Mouse (Mus musculus) forebrain, embryonic 15.5 days (tissue): ENCODE measurements at regions not wholly inside any gene's neighbourhood (a gene's known extent, or its start where the extent isn't known, plus 50 kb on each side); places are given as distances from the start of the nearest gene placed in this dataset.

ENCODE experiments used
- ATAC-seq: fragments of 200-750 bp; cut with Nextera tagmentation; replicated peaks from 2 replicates; pipeline ENCODE4 v1.8.0; 2017; ENCODE audit warnings: mild to moderate bottlenecking, moderate TSS enrichment, moderate library complexity
- H3K27ac ChIP-seq: fragments of 300-500 bp; sonication (generic); replicated peaks from 2 replicates; pipeline ENCODE4 v1.5.1; 2015; ENCODE audit warnings: mild to moderate bottlenecking, inconsistent platforms
- H3K27me3 ChIP-seq: fragments of 300-500 bp; sonication (generic); 2 replicates; pipeline ENCODE4 v1.6.1; 2015; ENCODE audit warnings: inconsistent platforms
- H3K36me3 ChIP-seq: fragments of 300-500 bp; sonication (generic); 2 replicates; pipeline ENCODE4 v1.6.1; 2015; ENCODE audit warnings: mild to moderate bottlenecking, inconsistent platforms
- H3K4me1 ChIP-seq: fragments of 300-500 bp; sonication (generic); 2 replicates; pipeline ENCODE4 v1.6.1; 2015; ENCODE audit warnings: inconsistent platforms
- H3K4me2 ChIP-seq: fragments of 300-500 bp; sonication (generic); replicated peaks from 2 replicates; pipeline ENCODE4 v1.6.1; 2015; ENCODE audit warnings: mild to moderate bottlenecking, inconsistent platforms
- H3K4me3 ChIP-seq: fragments of 300-500 bp; sonication (generic); 2 replicates; pipeline ENCODE4 v1.5.1; 2015; ENCODE audit warnings: mild to moderate bottlenecking, inconsistent platforms
- H3K9ac ChIP-seq: fragments of 300-500 bp; sonication (generic); replicated peaks from 2 replicates; pipeline ENCODE4 v1.6.1; 2015; ENCODE audit warnings: mild to moderate bottlenecking, inconsistent platforms
- H3K9me3 ChIP-seq: fragments of 300-500 bp; sonication (generic); 2 replicates; pipeline ENCODE4 v1.6.1; 2016; ENCODE audit warnings: inconsistent platforms
- WGBS: fragments of 180-500 bp; shearing (Covaris S2); methylation state at CpG from one replicate; pipeline ENCODE4 v1.1.7; 2015; ENCODE audit warnings: mixed read lengths; 5-methylcytosine and 5-hydroxymethylcytosine counted together

DNA sequence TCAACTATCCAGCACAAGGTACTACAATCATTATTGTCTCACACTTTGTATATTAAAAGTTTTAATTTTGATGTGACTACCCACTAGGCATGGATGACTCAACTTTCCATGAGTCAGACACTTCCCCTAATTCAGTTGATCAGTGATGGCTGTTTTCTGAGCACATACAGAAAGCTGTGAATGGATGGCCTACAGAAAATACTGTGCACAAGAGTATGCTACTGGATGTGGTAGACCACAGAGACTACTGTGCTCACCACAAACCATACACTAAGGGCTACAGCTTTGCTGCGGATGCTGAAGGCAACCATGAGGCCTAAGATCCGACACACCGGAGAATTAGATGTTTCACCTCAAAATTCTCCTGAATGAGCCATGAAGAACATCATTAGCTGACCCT lies 174.4 kb upstream of the March1 start:
- no peaks in the 10 kb centered on the region for H3K27me3 ChIP-seq
- no peak for ATAC-seq
- 96% methylated on average over 3 of the region's 3 CpGs for WGBS
- no peak overlapping the region for H3K4me2 ChIP-seq
- H3K4me3 ChIP-seq = no peak overlapping the region
- no peak overlapping the region for H3K9ac ChIP-seq
- H3K36me3 ChIP-seq = no peaks in the 10 kb centered on the region
- no peak overlapping the region for H3K27ac ChIP-seq
- H3K4me1 ChIP-seq = no peaks in the 10 kb centered on the region
- no peaks in the 10 kb centered on the region for H3K9me3 ChIP-seq

- ATAC-seq = no peak
- Histone ChIP-seq H3K9ac (no peak overlapping the region), H3K9me3 (no peaks in the 10 kb centered on the region), H3K4me3 (no peak overlapping the region), H3K36me3 (no peaks in the 10 kb centered on the region), H3K27me3 (no peaks in the 10 kb centered on the region), H3K4me1 (no peaks in the 10 kb centered on the region), H3K27ac (no peak overlapping the region), H3K4me2 (no peak overlapping the region)
- 90% methylated on average over 6 of the region's 6 CpGs for WGBS
These were observed 196.8 kb upstream of the March1 start for GRCm38 (mm10) chr8:65420870-65421269.

GRCm38 (mm10) chr8:65417897-65418296 lies 199.8 kb upstream of the March1 start:
- Histone ChIP-seq H3K27me3 (no peaks in the 10 kb centered on the region), H3K36me3 (no peaks in the 10 kb centered on the region), H3K4me1 (no peaks in the 10 kb centered on the region), H3K9ac (no peak overlapping the region), H3K4me2 (no peak overlapping the region), H3K4me3 (no peak overlapping the region), H3K9me3 (no peaks in the 10 kb centered on the region), H3K27ac (no peak overlapping the region)
- 86% methylated on average over 2 of the region's 2 CpGs for WGBS
- no peak for ATAC-seq

DNA sequence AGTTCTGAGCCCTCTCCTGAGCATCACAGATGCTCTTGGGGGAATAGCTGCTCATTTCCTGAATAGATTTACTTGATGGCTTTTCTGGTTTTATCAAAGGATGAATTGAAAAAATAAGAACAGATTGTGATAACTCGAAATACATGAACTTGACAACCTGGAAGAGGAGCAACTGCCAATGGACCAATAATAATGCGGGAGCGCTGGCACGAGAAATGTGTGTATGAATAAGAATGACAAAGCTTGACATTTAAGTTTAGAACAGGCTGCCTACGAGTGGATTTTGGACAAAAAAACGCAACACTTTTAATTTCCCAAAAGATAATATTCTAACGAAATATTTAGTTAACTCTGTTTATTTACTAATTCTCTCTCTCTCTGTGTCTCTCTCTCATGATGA lies 203.5 kb upstream of the March1 start:
- Histone ChIP-seq H3K9me3 (no peaks in the 10 kb centered on the region), H3K9ac (no peak overlapping the region), H3K27ac (no peak overlapping the region), H3K27me3 (no peaks in the 10 kb centered on the region), H3K36me3 (no peaks in the 10 kb centered on the region), H3K4me1 (no peaks in the 10 kb centered on the region), H3K4me2 (no peak overlapping the region), H3K4me3 (no peak overlapping the region)
- 75% methylated on average over 7 of the region's 7 CpGs for WGBS
- ATAC-seq = no peak

DNA sequence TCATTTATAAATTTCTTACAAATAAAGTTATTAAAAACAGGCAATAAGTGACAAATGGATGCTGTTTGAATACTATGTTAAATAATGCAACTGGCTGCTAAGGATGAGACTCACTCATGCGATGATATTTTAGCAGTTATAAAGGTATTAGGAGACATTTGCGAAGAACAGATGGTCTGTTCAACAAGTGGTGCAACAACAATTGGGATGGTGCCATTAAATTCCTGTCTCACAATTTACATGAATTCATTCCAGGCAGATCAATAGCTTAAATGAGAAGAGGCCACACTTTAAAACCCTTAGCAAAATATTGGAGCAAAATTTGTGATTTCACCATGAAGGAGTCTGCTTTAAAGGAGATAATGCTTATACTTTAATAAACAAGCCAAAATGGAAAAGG lies 205.4 kb upstream of the March1 start:
- H3K36me3 ChIP-seq = no peaks in the 10 kb centered on the region
- no peaks in the 10 kb centered on the region for H3K4me1 ChIP-seq
- WGBS = 65% methylated on average over 2 of the region's 2 CpGs
- no peaks in the 10 kb centered on the region for H3K27me3 ChIP-seq
- no peak overlapping the region for H3K4me3 ChIP-seq
- ATAC-seq = no peak
- H3K27ac ChIP-seq = no peak overlapping the region
- H3K9me3 ChIP-seq = no peaks in the 10 kb centered on the region
- H3K4me2 ChIP-seq = no peak overlapping the region
- H3K9ac ChIP-seq = no peak overlapping the region

DNA sequence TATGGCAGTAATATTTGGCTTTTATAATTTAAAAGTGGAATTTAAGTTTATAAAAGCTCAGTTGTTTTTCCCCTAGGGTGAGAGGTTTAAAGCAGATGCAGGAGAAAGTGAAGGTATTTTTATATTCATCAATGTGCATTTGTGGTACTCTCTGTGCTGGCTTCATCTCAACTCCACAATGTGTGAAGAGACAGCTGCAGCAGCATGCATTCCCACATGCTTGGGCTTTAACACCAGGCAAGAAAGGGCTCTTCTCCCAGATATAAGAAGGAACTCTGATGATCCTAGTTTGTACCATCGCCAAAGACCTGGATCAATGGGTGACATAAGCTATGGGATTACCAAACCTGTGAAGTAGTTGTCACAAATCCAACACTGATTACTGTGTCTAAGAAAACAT lies 221.9 kb upstream of the March1 start:
- no peaks in the 10 kb centered on the region for H3K9me3 ChIP-seq
- no peaks in the 10 kb centered on the region for H3K36me3 ChIP-seq
- H3K4me1 ChIP-seq = no peaks in the 10 kb centered on the region
- H3K27me3 ChIP-seq = no peaks in the 10 kb centered on the region
- no peak overlapping the region for H3K27ac ChIP-seq
- no peak overlapping the region for H3K4me2 ChIP-seq
- H3K4me3 ChIP-seq = no peak overlapping the region
- H3K9ac ChIP-seq = no peak overlapping the region
- no peak for ATAC-seq
- WGBS = 81% methylated on average over 1 of the region's 1 CpGs

GRCm38 (mm10) chr8:65355990-65356389 lies 226.6 kb upstream of the BC030870 start:
- Histone ChIP-seq H3K9ac (no peak overlapping the region), H3K4me1 (no peaks in the 10 kb centered on the region), H3K27me3 (no peaks in the 10 kb centered on the region), H3K4me2 (no peak overlapping the region), H3K36me3 (no peaks in the 10 kb centered on the region), H3K9me3 (no peaks in the 10 kb centered on the region), H3K4me3 (no peak overlapping the region), H3K27ac (no peak overlapping the region)
- WGBS = 68% methylated on average over 2 of the region's 2 CpGs
- no peak for ATAC-seq

DNA sequence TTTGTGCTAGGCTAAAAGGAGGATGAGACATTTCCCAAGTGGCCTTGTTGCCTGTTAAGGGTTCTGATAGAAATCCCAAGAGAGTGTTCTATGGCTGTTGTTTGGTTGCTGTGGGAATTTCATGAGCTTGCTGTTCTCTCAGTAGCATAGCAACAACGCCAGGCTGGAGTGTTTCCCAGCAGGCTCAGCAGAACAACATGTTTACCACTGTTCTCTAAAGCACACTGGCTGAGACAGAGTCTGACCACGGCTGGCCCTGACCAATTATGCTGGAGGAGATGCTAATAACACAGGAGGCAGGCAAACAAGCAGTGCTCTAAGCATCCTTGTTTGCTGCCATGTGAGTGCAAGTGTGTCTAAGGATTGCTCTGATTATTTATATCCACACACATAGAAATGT lies 220.0 kb upstream of the BC030870 start:
- ATAC-seq = peak; percentile 55; the same call in 1 of the 2 replicates
- Histone ChIP-seq H3K27ac (no peak overlapping the region), H3K27me3 (no peaks in the 10 kb centered on the region), H3K9me3 (no peaks in the 10 kb centered on the region), H3K4me1 (no peaks in the 10 kb centered on the region), H3K36me3 (no peaks in the 10 kb centered on the region), H3K4me3 (no peak overlapping the region), H3K4me2 (no peak overlapping the region), H3K9ac (no peak overlapping the region)
- 40% methylated on average over 2 of the region's 2 CpGs for WGBS

GRCm38 (mm10) chr8:65331136-65331535 lies 201.8 kb upstream of the BC030870 start:
- H3K4me1 ChIP-seq = no peaks in the 10 kb centered on the region
- H3K27ac ChIP-seq = no peak overlapping the region
- no peaks in the 10 kb centered on the region for H3K27me3 ChIP-seq
- no peak overlapping the region for H3K9ac ChIP-seq
- H3K36me3 ChIP-seq = no peaks in the 10 kb centered on the region
- 0 out of 2 replicates have a peak, but pooled peaks have one; percentile 26 for ATAC-seq
- no peak overlapping the region for H3K4me3 ChIP-seq
- no peaks in the 10 kb centered on the region for H3K9me3 ChIP-seq
- no peak overlapping the region for H3K4me2 ChIP-seq
- 32% methylated on average over 1 of the region's 1 CpGs for WGBS

- WGBS = 62% methylated on average over 2 of the region's 2 CpGs
- Histone ChIP-seq H3K9ac (no peak overlapping the region), H3K27ac (no peak overlapping the region), H3K4me1 (no peaks in the 10 kb centered on the region), H3K36me3 (no peaks in the 10 kb centered on the region), H3K27me3 (no peaks in the 10 kb centered on the region), H3K4me2 (no peak overlapping the region), H3K4me3 (no peak overlapping the region), H3K9me3 (no peaks in the 10 kb centered on the region)
- ATAC-seq = peak; percentile 74; the same call in 1 of the 2 replicates
These were observed 159.3 kb upstream of the BC030870 start for GRCm38 (mm10) chr8:65288687-65289086.

DNA sequence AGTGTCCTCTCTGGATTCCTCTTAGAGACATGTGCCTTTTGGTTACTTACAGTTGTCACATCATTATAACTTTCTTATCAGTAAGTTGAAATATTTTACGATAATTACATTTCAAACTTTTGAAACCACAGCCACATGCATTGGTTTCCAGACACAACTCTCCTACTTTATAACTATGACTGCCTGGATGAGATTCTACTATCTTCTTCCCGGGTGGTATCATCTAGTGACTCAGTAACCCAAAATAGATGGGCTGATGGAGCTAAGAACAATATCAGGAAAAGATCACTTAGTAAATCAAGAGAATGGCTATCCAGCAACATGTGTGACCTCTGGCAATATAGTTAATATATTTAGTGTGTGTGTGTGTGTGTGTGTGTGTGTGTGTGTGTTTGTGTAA lies 151.0 kb upstream of the BC030870 start:
- Histone ChIP-seq H3K9ac (no peak overlapping the region), H3K4me2 (no peak overlapping the region), H3K4me1 (no peaks in the 10 kb centered on the region), H3K27me3 (no peaks in the 10 kb centered on the region), H3K27ac (no peak overlapping the region), H3K9me3 (no peaks in the 10 kb centered on the region), H3K4me3 (no peak overlapping the region), H3K36me3 (no peaks in the 10 kb centered on the region)
- ATAC-seq = no peak
- WGBS = 88% methylated on average over 2 of the region's 2 CpGs
